Mouse (Mus musculus) thymus, postnatal 14 days (tissue): Measurements from ENCODE around the gene Myo3b.

Experiments
- DNase-seq: peaks from one replicate; pipeline ENCODE4 v3.0.0; 2021

The Myo3b gene

DNA sequence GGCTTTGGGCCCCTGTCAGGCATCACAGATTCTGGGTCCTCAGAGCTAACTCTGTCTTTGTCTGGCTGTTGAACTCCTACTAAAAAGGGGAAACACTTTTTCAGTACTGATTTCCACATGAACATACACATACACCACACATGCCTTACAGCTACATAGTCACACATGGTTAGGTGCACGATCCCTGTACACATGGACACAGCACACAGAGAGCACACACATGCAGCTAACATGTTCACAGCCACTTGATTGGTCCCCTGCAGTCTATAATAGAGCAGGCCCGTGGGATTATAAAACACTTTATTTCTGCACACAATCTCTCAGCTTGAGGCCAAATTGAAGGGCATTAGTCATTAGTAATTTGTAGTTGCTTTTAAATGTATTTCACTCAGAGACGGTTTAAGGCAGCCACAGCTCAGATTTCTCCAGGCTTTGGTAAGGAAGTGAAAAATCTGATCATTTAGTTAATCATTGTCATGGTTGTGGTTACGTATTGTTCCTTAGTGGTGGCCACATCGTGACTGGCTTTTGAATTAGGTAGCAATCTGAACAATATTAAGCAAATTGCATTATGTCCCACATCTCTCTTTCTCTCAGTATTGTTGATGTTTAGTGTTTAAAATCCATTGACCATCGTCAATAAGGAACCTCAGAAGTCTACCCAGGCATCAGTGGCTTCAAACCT, 27.6 kb downstream of the Myo3b start:
- DNase-seq = no peak

DNA sequence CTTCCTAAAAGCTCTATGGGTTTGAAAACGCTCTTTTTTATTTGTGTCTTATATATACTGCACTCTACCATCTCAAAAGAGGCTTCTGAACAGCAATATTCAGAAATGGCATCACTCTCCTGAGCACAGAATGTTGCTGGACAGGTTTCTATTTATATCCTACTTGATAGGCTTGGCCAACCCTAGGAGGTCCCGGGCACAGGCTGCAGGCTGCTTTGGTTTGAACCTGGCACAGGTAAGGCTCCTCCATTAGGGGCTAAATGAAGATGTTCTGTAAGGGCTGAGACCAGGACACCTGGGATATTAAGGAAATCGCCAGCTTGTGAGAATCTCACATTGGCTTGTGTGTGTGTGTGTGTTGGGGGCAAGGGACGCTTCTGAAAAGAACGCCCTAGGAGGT, 30.9 kb downstream of the Myo3b start:
- no peak for DNase-seq

DNA sequence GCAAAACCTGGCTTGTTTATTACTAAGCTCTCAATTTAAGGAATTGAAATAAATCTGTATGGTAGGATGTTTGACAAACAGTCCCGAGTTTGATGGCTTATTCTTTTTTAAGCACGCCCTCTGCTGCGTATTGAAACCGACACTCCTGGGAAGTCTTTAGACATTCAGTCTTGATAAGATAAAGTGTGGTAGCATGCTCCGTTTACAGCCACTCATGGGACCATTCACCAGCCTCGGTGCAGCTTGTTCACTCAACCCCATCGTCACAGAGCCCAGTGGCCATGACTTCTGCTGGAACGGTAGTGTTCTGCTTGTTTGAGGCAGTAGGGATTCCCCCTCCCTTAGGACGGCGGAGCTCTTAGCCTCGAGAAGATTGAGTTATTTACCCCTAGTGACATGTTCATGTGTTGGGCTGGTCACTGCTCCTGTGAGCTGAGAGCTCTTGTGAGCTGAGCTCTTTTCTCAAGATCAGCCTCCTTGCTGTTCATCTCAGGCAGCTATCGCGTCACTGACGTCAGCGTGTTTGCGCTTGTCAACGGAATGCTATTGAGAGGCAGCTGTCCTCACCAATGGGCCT, 44.6 kb downstream of the Myo3b start:
- no peak for DNase-seq

DNA sequence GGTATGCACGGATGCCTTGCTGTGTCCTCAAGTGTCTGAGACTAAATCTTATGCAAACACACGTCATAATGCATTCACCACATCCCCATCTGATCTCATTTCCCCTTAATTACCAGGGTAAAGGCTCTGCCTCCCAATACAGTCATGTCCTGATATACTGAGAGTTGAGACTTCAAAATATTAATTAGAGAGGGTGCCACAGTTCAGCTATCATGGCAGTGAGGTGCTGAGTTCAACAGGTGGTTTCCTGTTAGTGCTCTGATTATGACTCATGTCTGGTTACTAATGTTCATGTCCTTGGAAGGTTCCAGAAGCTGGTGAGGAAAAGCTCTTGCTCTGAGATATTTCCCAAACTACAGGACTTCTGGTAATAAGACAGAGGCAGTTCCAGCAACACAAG, 52.3 kb downstream of the Myo3b start:
- DNase-seq = no peak

DNA sequence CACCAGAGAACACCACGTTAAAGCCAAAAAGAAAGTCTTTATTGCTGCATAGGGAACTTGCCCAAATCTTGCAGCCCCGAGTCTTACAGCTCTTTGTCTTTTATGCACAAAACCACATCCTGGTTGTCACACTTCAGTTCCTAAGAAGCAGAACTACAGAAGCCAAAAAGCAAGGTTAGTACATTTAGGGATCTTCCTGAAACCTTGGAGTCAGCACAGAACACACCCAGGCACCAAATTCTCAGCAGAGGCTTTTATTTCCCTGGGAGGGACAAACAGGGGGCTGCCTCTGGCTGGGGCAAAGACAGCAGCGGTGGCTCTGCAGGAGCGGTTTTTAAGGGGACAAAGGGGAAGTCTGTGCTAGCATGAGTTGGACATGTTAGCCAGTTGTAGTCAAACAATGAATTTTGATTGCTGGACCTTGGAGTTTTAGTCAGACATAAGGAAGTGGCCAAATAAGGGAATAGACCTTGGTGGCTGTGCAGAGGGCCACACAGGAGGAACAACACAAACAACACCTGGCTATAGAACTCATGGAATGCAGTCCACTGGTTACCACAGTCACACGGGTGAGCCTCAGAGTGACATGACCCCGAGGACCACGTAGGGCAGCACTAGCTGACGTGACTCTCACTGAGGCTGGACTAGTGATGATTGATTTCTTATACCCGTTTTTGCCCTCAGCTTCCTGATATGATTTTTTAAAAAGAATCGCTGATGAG, 53.0 kb downstream of the Myo3b start:
- DNase-seq = peak; percentile 31

DNA sequence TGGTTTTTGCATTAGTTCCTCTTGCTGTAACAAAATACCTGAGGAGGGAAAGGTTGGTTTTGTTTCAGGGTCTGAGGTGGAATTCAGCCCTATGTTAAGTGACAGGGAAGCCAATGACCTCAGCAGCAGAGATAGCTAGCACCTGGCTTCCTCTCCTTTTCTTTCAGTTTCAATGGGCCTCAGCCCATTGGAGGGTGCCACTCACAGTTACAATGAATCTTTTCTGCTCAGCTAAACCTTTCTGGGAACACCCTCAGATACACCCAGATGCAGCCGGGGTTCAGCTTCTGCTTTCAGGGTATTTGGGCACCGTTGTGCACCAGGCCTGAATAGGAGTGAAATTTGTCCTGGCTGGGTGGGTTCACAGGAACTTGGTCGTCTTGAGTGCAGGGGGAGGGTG, 53.7 kb downstream of the Myo3b start:
- DNase-seq = peak; percentile 8

DNA sequence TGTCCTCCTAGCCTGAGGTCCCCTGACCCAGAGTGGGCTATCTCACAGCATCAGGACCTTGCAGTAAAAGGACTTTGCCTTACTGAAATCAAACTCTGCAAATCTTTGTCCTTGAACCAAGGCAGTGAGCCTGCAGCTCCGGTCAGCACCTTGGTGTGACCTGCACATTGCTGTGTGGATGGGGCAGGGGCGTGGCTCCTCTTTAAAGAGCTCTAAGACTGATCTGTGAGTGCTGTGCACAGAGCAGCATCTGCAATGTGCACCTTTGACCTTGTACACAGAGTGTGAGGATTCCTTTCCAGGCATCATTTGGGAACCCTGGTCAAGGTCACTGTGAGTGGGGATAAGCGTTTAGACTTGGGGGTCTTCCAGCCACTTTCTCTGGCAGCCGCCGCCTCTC, 55.5 kb downstream of the Myo3b start:
- no peak for DNase-seq

DNA sequence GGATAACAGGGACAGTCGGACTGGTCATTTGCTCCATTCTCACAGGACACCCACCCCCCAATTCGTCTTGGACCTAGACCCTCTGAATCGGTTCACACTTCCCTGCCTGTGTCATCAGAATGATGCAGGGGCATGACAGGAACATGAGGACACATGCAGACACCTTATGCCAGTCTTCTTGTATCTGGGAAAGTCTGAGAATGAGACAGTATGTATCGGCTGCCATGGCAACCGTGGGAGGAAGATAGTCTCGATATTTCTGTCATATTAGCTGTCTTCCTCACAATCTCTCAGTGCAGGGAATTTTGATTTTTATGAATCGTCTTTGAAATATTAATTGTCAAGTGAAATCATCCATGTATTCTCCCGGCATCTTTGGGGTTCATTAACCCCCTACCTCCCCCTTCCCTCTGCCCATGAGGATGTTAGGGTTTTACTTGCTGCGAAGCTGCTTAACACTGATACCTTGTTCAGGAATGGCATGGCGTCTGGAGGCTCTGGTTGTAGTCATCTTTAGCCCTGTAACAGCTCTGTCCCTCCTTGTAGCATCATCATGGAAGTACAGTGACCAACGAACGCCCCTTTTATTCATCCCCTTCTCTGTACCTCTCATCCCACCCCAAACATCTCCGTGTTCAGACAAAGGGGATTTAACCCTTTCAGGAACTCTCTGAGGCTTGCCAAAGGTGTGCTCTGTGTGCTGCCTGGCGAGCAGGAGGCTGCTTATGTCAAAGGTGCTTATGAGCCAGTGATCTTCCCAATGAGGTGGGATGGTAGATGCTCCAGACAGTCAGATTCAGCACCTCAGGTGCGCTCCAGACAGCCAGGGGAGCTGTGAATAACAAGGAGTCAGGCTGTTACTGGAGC, 58.5 kb downstream of the Myo3b start:
- DNase-seq = no peak

DNA sequence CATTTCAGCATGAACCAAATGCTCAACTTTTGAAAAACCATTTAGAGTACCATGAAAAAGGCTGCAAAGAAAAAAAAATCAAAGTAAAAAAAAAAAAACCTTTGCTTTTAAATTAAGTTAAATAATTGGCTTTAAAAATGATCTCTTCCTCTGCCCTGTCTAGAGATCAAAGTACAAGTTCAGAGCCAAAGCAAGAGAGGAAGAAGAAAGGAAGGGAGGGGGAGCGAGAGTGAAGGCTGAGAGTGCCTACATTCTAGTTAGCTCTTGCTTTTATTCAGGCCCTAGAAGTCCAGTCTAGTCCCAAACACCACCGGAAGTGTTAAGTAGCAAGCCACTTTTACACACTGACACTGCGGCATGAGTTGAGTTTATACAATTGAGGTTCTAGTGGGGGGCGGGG, 60.5 kb downstream of the Myo3b start:
- no peak for DNase-seq

DNA sequence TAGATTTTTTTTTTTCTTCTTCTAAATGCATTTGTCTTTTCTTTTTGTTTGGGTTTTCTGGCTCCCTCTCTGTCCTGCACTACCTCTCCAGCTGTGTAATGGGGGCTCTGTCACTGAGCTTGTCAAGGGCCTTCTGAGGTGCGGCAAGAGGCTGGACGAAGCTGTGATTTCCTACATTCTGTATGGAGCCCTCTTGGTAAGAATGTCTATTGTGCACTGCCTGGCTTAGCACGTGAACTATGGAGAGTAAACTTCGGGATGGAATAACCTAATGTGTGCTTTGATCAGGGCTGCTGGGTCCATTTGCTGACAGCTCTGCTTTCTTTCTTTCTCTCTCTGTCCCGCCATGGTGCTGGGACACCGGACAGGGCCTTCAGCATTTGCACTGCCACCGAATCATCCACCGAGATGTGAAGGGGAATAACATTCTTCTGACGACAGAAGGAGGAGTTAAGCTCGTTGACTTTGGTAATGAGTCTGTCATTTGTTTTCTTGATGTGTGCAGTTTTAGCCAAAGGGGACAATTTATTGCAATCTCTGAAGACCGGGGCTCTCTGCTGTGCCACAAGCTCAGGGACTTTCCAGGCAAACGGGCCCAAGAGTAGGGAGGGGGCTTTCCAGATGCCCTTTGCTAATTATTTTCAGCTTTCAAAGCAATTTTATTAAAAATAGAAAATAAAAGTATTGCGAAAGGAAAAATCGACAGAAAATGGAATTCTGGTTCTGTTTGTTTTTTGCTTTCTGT, 66.5 kb downstream of the Myo3b start:
- DNase-seq = no peak

DNA sequence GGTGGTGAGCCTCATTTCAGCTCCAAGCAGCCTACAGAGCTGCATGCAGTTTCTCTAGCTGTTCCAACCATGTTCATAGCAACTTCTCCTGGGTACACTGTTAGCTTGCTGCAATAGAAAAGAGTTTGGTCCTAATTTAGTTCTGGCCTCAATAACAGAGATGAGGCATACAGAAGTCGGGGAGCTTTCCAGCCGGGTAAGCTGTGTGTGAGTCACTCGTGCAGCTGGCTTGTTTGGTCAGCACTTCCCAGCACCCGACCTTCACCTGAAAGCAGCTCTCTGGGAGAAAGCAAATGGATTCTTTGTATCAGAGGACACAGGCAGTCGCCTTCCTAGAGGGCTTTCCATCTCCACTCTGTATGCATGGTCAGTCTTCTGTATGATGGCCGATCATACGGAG, 70.1 kb downstream of the Myo3b start:
- no peak for DNase-seq

DNA sequence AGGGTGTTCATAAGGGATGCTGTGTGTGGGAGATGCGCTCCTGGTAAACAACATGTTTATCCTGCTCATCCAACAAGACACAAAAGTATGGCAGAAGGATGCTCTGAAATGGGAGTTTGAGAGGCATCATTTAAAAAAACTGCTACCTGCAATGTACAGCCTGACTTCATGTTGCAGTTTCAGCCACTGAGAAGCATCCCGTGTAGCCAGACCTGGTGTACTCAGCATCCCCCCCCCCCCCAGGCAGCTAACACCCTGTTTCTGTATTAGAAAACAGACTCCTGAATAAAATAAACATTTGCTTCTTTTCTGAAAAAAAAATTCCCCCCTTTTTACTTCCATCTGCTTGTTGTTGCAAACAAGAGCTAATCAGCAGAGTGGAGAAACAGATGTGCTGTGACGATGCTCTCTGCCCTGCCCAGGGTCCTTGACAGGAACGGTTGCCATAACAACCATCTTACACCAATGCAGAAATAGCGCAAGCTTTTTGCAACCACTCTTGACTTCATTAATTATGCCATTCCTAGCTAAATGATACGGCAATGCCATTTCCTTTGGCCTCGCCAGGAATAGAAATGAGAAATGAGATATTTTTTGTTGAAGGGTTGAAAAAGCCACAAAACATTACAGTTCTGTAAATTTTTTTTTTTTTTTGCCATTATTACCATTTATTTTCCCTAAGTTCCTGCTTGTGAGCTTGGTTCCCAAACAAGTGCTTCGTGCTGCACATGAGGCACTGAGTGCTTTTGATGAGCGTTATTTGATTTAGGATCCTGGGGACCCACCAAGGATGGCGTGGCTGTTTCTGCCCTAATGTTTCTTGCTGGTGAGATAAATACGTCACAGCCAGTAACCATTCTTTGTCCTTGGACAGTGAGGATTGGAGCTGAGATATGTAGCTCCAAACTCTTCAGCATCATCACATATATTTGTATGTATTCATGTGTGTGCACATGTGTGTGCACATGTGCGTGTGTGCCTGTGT, 75.2 kb downstream of the Myo3b start:
- DNase-seq = no peak

DNA sequence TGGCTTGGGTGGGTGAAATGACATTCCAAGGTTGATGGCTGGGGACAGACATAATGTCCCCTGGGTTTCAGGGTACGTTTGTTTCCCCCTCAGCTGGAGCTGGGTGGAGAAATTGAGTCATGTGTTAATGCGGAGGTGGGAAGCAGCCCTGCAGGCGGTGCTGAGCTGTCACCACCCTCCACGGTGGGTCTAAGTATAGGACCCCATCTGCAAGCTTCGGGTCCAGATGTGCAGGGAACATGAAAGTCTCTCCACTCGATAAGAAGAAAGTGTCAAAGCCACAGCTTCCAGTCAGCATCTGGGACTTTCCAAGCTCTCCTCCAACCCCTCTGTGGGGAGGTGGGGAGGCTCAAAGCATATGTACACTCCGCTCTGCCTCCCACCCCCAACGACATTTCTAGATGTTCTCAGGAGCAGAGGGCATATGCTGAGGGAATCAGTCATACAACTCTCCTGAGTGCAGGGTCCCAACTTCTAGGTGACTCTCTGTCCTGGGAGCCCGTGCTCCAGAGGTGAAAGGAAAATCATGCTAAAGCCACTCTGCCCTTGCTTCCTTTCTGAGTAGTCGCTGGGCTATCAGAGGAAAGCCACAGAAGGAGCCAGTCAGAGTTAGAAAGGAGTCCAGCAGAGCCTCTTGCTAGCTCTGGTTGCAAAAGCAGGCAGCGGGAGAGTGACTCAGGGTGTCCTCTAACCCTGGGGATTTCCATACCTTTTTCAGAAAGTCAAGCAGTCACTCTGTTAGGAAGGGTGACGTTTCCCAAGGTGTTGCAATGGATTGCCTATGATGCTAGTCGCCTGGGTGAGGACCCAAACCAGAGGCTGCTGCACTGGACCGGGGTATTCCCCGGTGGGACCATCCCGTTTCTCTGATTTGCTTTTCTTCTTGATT, 79.7 kb downstream of the Myo3b start:
- DNase-seq = no peak

DNA sequence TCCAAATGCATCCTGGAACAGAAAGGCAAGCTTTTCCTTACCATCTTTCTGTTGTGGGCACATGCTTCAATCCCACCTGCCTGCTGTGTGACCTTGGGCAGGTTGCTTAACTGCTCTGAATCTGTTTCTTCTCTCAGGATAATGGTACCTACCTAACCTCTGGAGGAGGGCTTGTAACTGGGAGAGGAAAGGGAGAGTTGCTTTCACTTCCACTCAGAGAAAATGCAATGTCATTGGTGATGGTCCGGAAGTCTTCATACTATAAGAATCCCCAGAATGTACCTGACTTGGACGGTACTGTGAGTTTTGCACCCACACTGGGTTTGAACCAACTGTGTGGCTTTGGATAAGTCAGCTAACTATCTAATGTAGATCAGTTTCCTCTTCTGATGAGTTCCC, 80.3 kb downstream of the Myo3b start:
- no peak for DNase-seq

DNA sequence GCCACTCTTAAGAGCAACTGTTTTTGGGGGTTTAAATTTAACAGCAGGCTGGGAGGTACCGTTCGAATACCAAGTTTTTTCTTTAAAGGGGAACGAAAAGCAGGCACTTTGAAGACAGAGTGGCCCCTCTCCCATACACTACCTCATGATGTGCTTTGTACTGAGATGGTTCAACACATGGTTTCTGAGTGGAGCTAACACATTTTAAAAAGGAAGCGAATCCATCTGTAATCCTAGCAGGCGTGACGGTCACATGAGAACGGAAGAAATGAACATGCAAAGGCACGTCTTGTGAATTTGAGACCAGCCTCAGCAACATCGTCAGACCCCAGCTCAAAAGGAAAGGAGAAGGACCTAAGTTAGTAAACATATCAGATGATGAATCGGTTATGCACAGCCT, 87.4 kb downstream of the Myo3b start:
- DNase-seq = no peak

DNA sequence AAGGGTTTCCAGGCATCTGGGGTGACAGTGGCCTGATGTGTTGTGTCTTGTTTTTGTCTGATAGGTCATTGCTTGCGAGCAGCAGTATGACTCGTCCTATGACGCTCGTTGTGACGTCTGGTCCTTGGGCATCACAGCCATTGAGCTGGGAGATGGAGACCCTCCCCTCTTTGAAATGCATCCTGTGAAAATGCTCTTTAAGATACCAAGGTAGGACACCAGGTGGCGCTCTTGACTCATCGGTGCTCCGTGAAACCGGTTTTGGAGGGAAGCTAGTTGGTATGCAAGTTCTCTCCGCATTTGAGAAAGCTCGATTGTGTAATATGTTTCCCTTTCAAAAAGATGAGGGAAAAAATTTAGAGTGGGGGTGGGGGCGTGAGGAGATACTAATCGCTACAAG, 87.9 kb downstream of the Myo3b start:
- DNase-seq = peak; percentile 65

DNA sequence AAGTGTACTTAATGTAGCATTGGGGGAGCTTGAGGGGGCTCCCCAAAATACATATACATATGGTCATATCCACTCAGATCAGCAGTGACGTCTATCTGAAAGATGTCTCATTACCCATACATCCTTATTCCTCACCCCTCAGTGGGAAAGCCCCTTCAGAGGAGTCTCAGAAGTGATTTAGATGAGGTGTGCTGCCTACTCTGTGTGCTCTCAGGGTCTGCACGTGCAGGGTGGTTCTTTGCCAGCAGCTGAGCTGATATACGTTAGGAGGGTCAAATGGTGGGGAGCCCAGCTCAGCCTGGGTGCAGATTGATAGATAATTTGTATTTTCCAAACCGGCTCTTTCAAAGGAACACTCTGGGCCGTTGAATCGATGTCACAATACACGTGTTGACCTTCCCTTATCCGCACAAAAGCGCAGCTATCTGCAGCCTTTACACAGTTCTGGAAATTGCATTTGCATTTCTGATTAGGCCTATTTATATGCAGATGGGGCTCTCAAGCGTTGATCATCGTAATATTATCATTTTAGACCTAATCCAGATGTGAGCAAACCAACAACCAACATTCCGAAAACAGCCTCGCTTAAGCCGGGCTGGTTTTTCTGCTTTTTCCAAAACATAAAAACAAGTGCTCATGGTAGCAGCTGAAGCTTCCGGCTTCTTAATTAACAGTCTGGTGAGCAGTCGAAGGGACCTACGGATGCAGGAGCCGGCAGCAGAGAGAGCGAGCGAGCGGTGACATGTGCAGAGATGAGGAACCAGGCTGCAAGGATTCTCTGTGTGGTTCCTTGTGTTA, 88.6 kb downstream of the Myo3b start:
- no peak for DNase-seq

DNA sequence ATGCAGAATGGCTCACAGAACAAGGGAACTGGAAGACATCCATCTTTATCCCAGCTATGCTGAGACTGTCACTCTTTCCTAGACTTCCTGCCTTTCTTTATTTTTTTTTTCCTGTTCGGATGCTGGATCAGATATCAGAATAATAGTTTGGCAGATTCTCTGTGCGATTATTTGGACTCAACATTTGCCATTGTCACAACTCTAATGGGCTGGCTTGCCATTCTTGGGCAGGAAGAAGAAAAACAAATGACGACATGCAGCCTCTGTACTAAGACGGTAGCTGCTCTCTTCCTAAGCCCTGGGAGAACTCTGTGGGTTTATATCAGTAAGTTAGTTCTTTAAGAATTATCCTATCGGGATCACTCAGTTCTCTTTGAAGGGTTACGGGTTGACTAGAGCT, 89.7 kb downstream of the Myo3b start:
- DNase-seq = no peak

DNA sequence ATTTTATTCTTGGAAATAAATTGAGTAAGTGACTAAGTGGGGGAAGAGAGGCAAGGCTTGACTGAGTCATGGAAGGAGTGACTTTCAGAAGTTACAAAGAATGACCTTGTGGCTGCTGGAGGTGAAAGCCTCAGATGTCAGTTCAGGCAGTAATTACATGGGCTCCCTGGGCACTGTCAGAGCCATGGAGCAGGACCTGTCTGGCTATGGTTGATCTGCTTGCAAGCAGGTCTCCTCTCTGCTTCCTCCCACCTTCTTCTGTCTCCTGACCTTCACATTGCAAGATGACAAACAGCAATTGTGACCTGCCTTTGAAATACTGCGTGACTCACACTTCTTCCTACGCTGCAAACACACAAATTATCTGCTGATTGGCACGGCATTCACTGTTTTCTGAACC, 90.6 kb downstream of the Myo3b start:
- DNase-seq = no peak

DNA sequence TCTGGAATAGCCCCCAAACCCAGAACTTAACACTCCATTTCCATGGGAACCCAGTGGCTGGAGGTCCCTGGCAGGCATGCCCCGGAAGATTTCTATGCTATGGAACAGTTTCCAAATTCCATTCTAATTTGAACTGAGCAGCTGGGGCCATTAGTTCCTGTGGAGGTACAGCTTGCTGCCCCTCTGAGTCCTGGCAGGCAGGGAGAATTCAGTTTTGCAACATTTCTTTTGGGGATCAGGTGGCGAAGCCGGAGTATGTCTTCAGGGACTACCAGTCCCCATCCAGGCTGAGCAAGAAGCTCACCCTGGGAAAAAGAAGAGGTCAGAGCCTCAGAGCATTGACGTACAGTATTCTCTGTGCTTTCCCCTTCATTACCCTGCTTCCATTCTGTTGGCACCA, 94.4 kb downstream of the Myo3b start:
- no peak for DNase-seq
